Mouse (Mus musculus) heart, postnatal 0 days (tissue): Measurements from ENCODE around the gene Slc24a2.

Source experiments
- CTCF ChIP-seq: IDR thresholded peaks from 2 replicates; pipeline ENCODE4 v1.5.1; 2016; ENCODE audit warnings: antibody characterized with exemption, control low read depth, low read depth
- EP300 ChIP-seq: IDR thresholded peaks from 2 replicates; pipeline ENCODE4 v1.6.1; 2016; ENCODE audit warnings: antibody characterized with exemption, low read depth

DNA sequence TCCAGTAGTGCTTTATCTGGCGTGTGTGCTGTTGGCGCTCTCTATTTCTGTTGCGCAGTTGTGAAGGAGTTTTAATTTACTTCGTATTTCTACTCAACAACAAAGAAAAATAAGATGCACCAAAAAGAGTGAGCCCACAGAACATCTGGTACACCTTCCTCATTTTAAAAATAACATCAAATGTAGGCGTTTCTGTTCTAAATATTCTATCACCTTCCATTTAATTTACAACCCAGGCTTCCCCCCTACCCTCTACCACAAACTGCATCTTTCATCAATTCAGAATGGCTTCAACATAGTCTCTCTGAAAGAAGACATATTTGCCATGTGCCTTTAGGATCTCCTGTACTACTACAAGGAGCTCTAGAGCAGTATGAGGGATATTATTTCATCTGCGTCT is 66.3 kb downstream of the Slc24a2 start:
- TF ChIP-seq CTCF: no peak
- TF ChIP-seq EP300: no peak
